Mouse (Mus musculus): ENCODE measurements at regions not wholly inside any gene's neighbourhood (a gene's known extent, or its start where the extent isn't known, plus 50 kb on each side); places are given as distances from the start of the nearest gene placed in this dataset.

- ChIA-PET POLR2A (interaction anchor here in 2 of 4 experiments (0.8 to 1.8 kb wide), 6 partner anchors 8 to 154 kb away, joined by 3 to 8 read pairs (median 4); partner anchors contain the start of gene Myo10 (in 1 of the 2)), CTCF (interaction anchor here in 2 of 4 experiments (0.7 kb wide), 2 partner anchors 12 to 248 kb away, joined by 3 to 4 read pairs; no protein-coding TSS in a partner anchor)
Observed at GRCm38 (mm10) chr15:25468478-25468877, 54.9 kb upstream of the Basp1 start.

- POLR2A ChIA-PET, result interaction anchor here in 2 of 4 experiments (1.4 to 1.8 kb wide), 2 partner anchors 10 to 153 kb away, joined by 6 to 8 read pairs; partner anchors contain the start of gene Myo10 (in 1 of the 2)
- CTCF ChIA-PET, result interaction anchor here in 1 of 4 experiments (1.4 kb wide), 1 partner anchor 28 kb away, joined by 3 read pairs; no protein-coding TSS in a partner anchor
Observed at GRCm38 (mm10) chr15:25469185-25469845, 55.8 kb upstream of the Basp1 start.

DNA sequence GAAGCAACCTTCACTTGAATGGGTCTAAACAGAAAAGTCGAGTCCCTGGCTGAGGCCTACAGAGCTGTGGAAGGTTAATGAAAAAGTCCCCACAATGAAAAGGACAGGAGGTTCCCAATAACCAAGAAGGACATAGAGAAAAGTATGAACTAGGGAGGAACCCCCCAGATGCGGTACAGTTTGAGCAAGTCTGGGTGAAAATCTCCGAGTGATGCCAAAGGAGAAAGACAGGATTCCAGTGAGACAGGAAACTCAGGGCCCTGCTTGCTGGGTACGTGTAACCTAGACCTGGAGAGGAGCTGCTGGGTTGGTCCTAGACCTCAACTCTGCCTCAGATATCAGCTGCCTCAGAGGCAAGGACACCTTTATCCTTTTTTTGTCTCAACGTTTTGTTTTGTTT lies 57.8 kb upstream of the Basp1 start:
- CTCF ChIA-PET, result no interaction called here
- POLR2A ChIA-PET, result no interaction called here

GRCm38 (mm10) chr15:25473201-25473710 lies 59.7 kb upstream of the Basp1 start:
- CTCF ChIA-PET, result no interaction called here
- POLR2A ChIA-PET, result no interaction called here

DNA sequence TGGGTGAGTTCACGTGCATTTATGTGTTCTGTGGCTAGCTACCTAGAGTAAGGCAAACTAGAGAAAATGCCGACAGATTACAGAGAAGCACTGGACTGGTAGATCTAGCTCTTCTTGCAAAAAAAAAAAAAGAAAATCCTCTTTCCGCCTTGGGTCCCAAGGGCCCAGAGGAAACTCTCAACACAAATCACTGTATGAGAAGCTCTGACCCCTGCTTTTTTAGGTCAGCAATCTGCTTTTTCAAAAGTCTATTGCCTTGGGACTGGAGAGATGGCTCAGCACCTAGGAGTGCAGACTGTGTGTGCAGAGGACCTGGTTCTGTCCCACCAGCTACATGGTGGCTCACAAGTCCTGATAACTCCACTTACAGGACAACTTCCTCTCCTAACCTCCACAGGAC lies 60.5 kb upstream of the Basp1 start:
- ChIA-PET POLR2A (interaction anchor here in 1 of 4 experiments (0.7 kb wide), 1 partner anchor 204 kb away, joined by 3 read pairs; no protein-coding TSS in a partner anchor), CTCF (interaction anchor here in 2 of 4 experiments (0.7 kb wide), 2 partner anchors 60 to 414 kb away, joined by 6 to 8 read pairs; no protein-coding TSS in a partner anchor)

DNA sequence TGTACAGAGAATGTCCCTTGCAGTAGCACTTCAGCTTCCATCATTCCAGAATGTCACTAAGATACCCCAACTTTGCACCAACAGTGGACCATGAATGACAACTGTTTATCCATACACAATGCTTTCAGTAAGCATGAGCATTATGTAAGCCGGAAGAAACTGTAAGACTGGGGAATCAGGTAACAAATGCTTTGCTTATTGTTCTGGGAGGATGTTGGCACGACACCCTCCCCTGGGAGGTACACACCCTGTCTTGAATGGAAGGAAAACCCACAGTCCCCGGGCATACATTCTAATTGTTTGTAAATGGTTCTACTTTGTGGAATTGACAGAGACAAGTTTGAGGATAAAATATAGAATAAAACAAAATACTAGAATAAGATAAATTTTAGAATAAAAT lies 69.0 kb upstream of the Basp1 start:
- ChIA-PET POLR2A (no interaction called here), CTCF (no interaction called here)

- POLR2A ChIA-PET, result no interaction called here
Observed at GRCm38 (mm10) chr15:25485372-25485771, 71.8 kb upstream of the Basp1 start.

GRCm38 (mm10) chr15:25486158-25486557 lies 72.6 kb upstream of the Basp1 start:
- POLR2A ChIA-PET, result interaction anchor here in 1 of 4 experiments (0.6 to 1.1 kb wide), 3 partner anchors 26 to 528 kb away, joined by 3 read pairs; no protein-coding TSS in a partner anchor
- CTCF ChIA-PET, result interaction anchor here in 2 of 4 experiments (0.6 to 0.7 kb wide), 2 partner anchors 136 to 141 kb away, joined by 3 read pairs; partner anchors contain the start of gene Myo10 (in 1 of the 2)

More at GRCm38 (mm10) chr15:25485372-25485771, 71.8 kb upstream of the Basp1 start:
- CTCF ChIA-PET, result interaction anchor here in 1 of 4 experiments (0.6 to 0.7 kb wide), 2 partner anchors 18 to 137 kb away, joined by 3 to 4 read pairs; partner anchors contain the start of gene Myo10

- ChIA-PET CTCF (no interaction called here), POLR2A (no interaction called here)
Observed at GRCm38 (mm10) chr15:25489804-25490203, 76.2 kb upstream of the Basp1 start.

DNA sequence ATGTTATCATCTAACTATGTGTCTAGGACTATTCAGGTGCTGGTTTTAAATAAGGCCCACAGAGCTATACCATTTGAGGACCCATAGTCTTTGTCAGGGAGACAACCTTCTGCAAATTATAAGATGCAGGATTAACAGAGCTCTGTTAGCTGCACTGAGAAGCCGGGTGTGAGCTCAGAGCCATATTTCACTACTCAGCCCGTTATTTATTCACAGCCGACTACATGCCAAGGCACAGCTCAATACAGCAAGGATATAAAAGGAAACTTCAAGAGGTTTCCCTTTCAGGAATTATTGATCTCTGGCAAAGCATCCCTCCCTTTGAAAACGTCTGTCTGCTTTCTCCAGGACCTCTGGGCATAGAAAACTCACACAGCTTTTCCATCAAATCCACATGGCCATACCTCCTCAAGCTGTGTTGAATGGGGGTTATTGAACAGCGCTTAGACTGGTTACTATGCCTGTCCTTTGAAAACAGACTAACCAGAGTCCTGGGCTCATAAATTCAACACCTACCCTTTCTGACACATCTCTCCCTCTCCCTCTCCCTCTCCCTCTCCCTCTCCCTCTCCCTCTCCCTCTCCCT lies 78.7 kb upstream of the Basp1 start:
- POLR2A ChIA-PET, result interaction anchor here in 3 of 4 experiments (0.5 to 0.6 kb wide), 3 partner anchors 8 to 480 kb away, joined by 3 to 4 read pairs (median 3); no protein-coding TSS in a partner anchor
- CTCF ChIA-PET, result no interaction called here

- ChIA-PET POLR2A (no interaction called here), CTCF (interaction anchor here in 1 of 4 experiments (0.8 kb wide), 1 partner anchor 215 kb away, joined by 4 read pairs; no protein-coding TSS in a partner anchor)
Observed at GRCm38 (mm10) chr15:25494687-25495299, 81.2 kb upstream of the Basp1 start.

GRCm38 (mm10) chr15:25495926-25496644 lies 82.5 kb upstream of the Basp1 start:
- ChIA-PET POLR2A (interaction anchor here in 1 of 4 experiments (0.7 kb wide), 1 partner anchor 124 kb away, joined by 3 read pairs; no protein-coding TSS in a partner anchor), CTCF (interaction anchor here in 1 of 4 experiments (0.7 kb wide), 1 partner anchor 221 kb away, joined by 4 read pairs; no protein-coding TSS in a partner anchor)

GRCm38 (mm10) chr15:25497743-25498142 lies 84.2 kb upstream of the Basp1 start:
- ChIA-PET CTCF (no interaction called here), POLR2A (no interaction called here)

- CTCF ChIA-PET, result no interaction called here
- POLR2A ChIA-PET, result interaction anchor here in 1 of 4 experiments (1.3 kb wide), 1 partner anchor 58 kb away, joined by 3 read pairs; no protein-coding TSS in a partner anchor
Observed at GRCm38 (mm10) chr15:25498422-25498821, 84.9 kb upstream of the Basp1 start.

DNA sequence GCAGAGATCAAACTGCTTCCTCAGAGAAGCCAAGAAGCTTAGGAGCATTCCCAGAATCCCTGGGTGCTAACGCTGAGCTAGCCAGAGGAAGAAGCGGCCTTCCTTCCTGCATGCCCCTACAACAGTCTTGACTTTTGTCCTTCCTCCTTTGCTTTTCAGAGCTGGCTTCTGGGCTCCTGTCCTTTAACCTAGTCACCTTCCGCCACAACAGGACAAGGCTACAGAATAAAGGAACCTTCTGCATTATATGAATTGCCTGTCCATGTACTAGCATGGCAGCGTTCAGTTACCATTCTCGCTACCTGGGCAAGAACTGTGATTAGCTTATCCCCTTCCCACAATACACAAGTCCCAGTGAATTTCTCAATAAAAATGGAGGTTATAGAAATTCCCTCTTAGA lies 88.9 kb upstream of the Basp1 start:
- POLR2A ChIA-PET, result interaction anchor here in 1 of 4 experiments (0.7 kb wide), 1 partner anchor 43 kb away, joined by 3 read pairs; no protein-coding TSS in a partner anchor
- CTCF ChIA-PET, result no interaction called here

DNA sequence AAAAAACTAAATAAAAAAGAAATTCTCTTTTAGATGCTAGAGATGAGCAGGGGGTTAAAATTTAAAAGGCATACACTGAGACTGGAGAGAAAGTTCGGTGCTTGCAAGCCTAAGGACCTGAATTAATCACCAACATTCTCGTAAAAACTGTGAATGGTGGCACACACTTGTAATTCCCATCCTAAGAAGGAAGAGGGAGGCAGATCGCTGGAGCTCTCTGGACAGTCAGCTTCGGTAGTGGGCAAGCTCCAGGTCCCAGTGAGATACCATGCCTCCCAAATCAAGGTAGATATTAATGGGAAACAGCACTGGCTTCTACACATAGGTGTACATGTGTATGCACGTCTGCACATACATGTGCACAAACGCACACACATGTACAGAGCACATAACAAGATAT lies 89.5 kb upstream of the Basp1 start:
- POLR2A ChIA-PET, result interaction anchor here in 1 of 4 experiments (0.6 to 0.7 kb wide), 2 partner anchors 43 to 104 kb away, joined by 3 read pairs; no protein-coding TSS in a partner anchor
- CTCF ChIA-PET, result interaction anchor here in 1 of 4 experiments (0.6 kb wide), 2 partner anchors 18 to 85 kb away, joined by 4 read pairs; no protein-coding TSS in a partner anchor

GRCm38 (mm10) chr15:25509139-25509538 lies 95.6 kb upstream of the Basp1 start:
- CTCF ChIA-PET, result interaction anchor here in 1 of 4 experiments (0.5 kb wide), 1 partner anchor 209 kb away, joined by 3 read pairs; no protein-coding TSS in a partner anchor
- POLR2A ChIA-PET, result interaction anchor here in 1 of 4 experiments (0.7 kb wide), 1 partner anchor 249 kb away, joined by 3 read pairs; no protein-coding TSS in a partner anchor

GRCm38 (mm10) chr15:25509584-25509983 lies 96.0 kb upstream of the Basp1 start:
- CTCF ChIA-PET, result interaction anchor here in 1 of 4 experiments (0.5 kb wide), 1 partner anchor 209 kb away, joined by 3 read pairs; no protein-coding TSS in a partner anchor
- POLR2A ChIA-PET, result no interaction called here
